Mouse (Mus musculus) liver, embryonic 16.5 days (tissue): ENCODE measurements at regions not wholly inside any gene's neighbourhood (a gene's known extent, or its start where the extent isn't known, plus 50 kb on each side); places are given as distances from the start of the nearest gene placed in this dataset.

ENCODE experiments used
- ATAC-seq: fragments of 200-750 bp; cut with Nextera tagmentation; 2 replicates; pipeline ENCODE4 v1.8.0; 2017; ENCODE audit warnings: low read depth, mild to moderate bottlenecking, moderate number of reproducible peaks, moderate library complexity
- H3K27ac ChIP-seq: fragments of 300-500 bp; sonication (generic); 2 replicates; pipeline ENCODE4 v1.5.1; 2014; ENCODE audit warnings: mild to moderate bottlenecking, low read length
- H3K27me3 ChIP-seq: fragments of 300-500 bp; sonication (generic); 2 replicates; pipeline ENCODE4 v1.6.1; 2014; ENCODE audit warnings: low read depth, low read length, mixed read lengths; ENCODE audit not compliant: control insufficient read depth, insufficient read depth
- H3K36me3 ChIP-seq: fragments of 300-500 bp; sonication (generic); 2 replicates; pipeline ENCODE4 v1.6.1; 2014; ENCODE audit warnings: mild to moderate bottlenecking; ENCODE audit not compliant: control insufficient read depth, insufficient read depth
- H3K4me1 ChIP-seq: fragments of 300-500 bp; sonication (generic); 2 replicates; pipeline ENCODE4 v1.6.1; 2014; ENCODE audit warnings: low read depth, low read length, mixed read lengths; ENCODE audit not compliant: control insufficient read depth
- H3K4me2 ChIP-seq: fragments of 300-500 bp; sonication (generic); 2 replicates; pipeline ENCODE4 v1.6.1; 2014; ENCODE audit warnings: low read depth, low read length, mixed read lengths
- H3K4me3 ChIP-seq: fragments of 300-500 bp; sonication (generic); 2 replicates; pipeline ENCODE4 v1.5.1; 2014; ENCODE audit warnings: low read depth, mild to moderate bottlenecking, low read length
- H3K9ac ChIP-seq: fragments of 300-500 bp; sonication (generic); 2 replicates; pipeline ENCODE4 v1.6.1; 2014; ENCODE audit warnings: low read depth, low read length
- H3K9me3 ChIP-seq: fragments of 300-500 bp; sonication (generic); replicated peaks from 2 replicates; pipeline ENCODE4 v1.6.1; 2016; ENCODE audit warnings: low read length; ENCODE audit not compliant: control insufficient read depth
- WGBS: fragments of 180-500 bp; shearing (Covaris S2); extraction: QIAGEN DNeasy Blood & Tissue Kit; methylation state at CpG from one replicate; pipeline ENCODE4 v1.1.7; 2014; ENCODE audit not compliant: insufficient replicate concordance; 5-methylcytosine and 5-hydroxymethylcytosine counted together

- no peak overlapping the region for H3K27ac ChIP-seq
- 68% methylated on average over 6 of the region's 6 CpGs for WGBS
- no peak overlapping the region for H3K4me2 ChIP-seq
- H3K27me3 ChIP-seq, result no peaks in the 10 kb centered on the region
- no peaks in the 10 kb centered on the region for H3K4me1 ChIP-seq
- H3K36me3 ChIP-seq, result no peaks in the 10 kb centered on the region
- ATAC-seq, result no peak
- no peak overlapping the region for H3K9ac ChIP-seq
- H3K4me3 ChIP-seq, result no peak overlapping the region
- H3K9me3 ChIP-seq, result no peaks in the 10 kb centered on the region
These were observed 178.4 kb upstream of the Ercc4 start for GRCm38 (mm10) chr16:12931111-12931510.

- ATAC-seq, result no peak
- WGBS, result 63% methylated on average over 3 of the region's 3 CpGs
- Histone ChIP-seq H3K4me2 (no peak overlapping the region), H3K4me1 (no peaks in the 10 kb centered on the region), H3K4me3 (no peak overlapping the region), H3K9me3 (no peaks in the 10 kb centered on the region), H3K27me3 (no peaks in the 10 kb centered on the region), H3K36me3 (no peaks in the 10 kb centered on the region), H3K27ac (no peak overlapping the region), H3K9ac (no peak overlapping the region)
These were observed 176.5 kb upstream of the Ercc4 start for GRCm38 (mm10) chr16:12932959-12933358.

DNA sequence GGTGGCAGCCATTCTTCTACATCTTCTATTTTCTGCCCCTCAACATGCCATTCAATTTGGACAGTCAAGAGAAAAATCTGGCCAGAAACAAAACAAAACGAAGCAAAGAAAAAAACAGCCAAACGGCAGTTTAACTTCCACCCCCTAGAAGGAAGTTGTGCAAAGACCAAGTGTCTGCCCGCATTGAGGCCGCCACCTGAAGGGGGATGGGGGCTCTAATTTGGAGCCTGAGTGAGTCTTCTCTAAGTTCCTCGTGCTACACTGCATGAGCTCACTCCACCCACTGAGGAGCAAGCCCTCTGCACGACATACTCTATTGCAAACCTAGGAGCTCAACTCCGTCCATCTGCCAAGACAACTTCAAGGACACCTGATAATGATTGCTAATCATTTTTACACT is 174.9 kb upstream of the Ercc4 start:
- WGBS, result 28% methylated on average over 7 of the region's 7 CpGs
- H3K9ac ChIP-seq, result no peak overlapping the region
- no peak overlapping the region for H3K4me3 ChIP-seq
- H3K27me3 ChIP-seq, result no peaks in the 10 kb centered on the region
- no peak for ATAC-seq
- H3K27ac ChIP-seq, result no peak overlapping the region
- no peak overlapping the region for H3K4me2 ChIP-seq
- H3K36me3 ChIP-seq, result no peaks in the 10 kb centered on the region
- no peaks in the 10 kb centered on the region for H3K4me1 ChIP-seq
- H3K9me3 ChIP-seq, result no peaks in the 10 kb centered on the region

DNA sequence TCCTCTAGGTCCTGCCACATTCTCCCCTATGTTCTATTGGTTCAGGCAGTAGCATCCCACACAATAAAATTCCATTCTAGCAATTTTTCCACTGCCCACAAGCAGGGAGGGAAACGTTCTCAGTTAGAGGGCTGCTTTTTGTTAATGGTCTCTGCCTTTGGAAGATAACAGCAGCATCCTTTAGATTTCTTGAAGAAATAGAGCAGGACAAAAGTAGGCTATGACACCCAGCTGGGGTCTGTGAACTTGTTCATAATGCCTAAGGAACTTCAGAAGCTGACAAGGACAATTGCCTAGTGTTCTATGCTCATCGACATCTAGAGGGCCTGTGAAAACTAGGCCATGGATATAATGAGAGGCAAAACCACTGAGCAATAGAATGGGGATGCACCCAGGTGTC is 174.2 kb upstream of the Ercc4 start:
- no peaks in the 10 kb centered on the region for H3K36me3 ChIP-seq
- H3K4me2 ChIP-seq, result no peak overlapping the region
- no peak for ATAC-seq
- H3K27ac ChIP-seq, result no peak overlapping the region
- 49% methylated on average over 2 of the region's 2 CpGs for WGBS
- H3K4me3 ChIP-seq, result no peak overlapping the region
- H3K9ac ChIP-seq, result no peak overlapping the region
- H3K27me3 ChIP-seq, result no peaks in the 10 kb centered on the region
- H3K4me1 ChIP-seq, result no peaks in the 10 kb centered on the region
- no peaks in the 10 kb centered on the region for H3K9me3 ChIP-seq

DNA sequence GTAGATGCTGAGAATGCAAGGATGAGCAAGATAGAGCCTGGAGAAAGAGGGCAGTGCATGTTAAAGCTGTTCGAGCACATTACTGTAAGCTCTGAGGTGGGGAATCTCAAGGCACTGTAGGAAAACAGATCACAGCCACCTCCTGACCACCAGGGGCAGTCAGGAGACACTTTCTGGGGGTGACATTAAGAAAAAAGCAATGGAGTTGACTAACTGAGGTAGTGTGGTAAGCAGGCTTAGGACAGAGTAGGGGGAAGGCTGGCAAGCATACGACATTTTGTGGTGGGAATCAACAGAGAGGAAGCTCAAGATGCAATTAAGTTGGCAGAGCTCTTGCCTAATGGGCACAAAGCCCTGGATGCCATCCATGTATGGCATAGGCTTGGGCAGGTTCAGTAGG is 172.9 kb upstream of the Ercc4 start:
- no peak for ATAC-seq
- 54% methylated on average over 2 of the region's 2 CpGs for WGBS
- H3K9me3 ChIP-seq, result no peaks in the 10 kb centered on the region
- no peaks in the 10 kb centered on the region for H3K36me3 ChIP-seq
- H3K27me3 ChIP-seq, result no peaks in the 10 kb centered on the region
- H3K9ac ChIP-seq, result no peak overlapping the region
- no peak overlapping the region for H3K27ac ChIP-seq
- H3K4me1 ChIP-seq, result no peaks in the 10 kb centered on the region
- H3K4me2 ChIP-seq, result no peak overlapping the region
- H3K4me3 ChIP-seq, result no peak overlapping the region

DNA sequence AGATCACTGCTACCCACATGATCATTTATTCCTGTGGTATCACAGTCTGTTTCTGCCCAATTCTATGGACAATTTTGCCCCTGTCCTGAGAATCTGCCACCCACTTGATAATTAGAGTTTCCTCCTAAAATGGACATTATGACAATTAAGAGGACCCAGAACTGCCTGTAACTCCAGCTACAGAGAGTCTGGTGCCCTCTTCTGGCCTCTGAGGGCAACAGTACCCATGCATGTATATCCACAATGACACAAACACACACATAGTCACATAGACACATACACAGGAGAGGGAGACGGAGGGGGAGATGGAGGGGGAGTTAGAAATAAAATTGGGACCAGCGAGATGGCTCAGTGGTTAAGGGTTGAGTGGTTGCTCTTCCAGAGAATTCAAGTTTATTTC is 170.9 kb upstream of the Ercc4 start:
- Histone ChIP-seq H3K4me1 (no peaks in the 10 kb centered on the region), H3K9me3 (no peaks in the 10 kb centered on the region), H3K36me3 (no peaks in the 10 kb centered on the region), H3K27me3 (no peaks in the 10 kb centered on the region), H3K4me3 (no peak overlapping the region), H3K9ac (no peak overlapping the region), H3K4me2 (no peak overlapping the region), H3K27ac (no peak overlapping the region)
- no peak for ATAC-seq
- WGBS, result 67% methylated on average over 2 of the region's 2 CpGs

- 65% methylated on average over 5 of the region's 5 CpGs for whole genome bisulfite sequencing
- no peak for ATAC-seq
These were observed 158.3 kb upstream of the Ercc4 start for GRCm38 (mm10) chr16:12951176-12951575.

DNA sequence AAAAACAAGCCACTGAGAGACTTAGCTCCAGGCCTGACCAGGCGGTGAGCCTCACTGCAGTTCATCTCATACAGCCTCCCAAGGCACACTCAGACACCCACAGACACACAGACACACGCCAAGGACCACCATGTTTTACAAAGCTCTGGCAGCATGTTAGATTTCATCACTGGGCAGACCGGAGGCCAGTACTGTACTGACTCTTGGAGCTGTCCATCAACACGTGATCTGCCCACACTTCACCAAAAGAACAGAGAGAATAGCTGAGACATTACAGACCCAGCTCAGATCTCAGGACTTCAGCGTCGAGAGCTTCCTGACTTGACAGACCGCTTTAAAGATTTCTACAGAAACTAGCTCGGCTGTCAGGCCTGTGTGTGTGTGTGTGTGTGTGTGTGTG is 155.5 kb upstream of the Ercc4 start:
- H3K4me3 ChIP-seq, result no peak overlapping the region
- no peak for ATAC-seq
- H3K4me1 ChIP-seq, result no peaks in the 10 kb centered on the region
- H3K36me3 ChIP-seq, result no peaks in the 10 kb centered on the region
- no peak overlapping the region for H3K9ac ChIP-seq
- no peaks in the 10 kb centered on the region for H3K9me3 ChIP-seq
- WGBS, result 46% methylated on average over 8 of the region's 8 CpGs
- H3K27ac ChIP-seq, result no peak overlapping the region
- no peaks in the 10 kb centered on the region for H3K27me3 ChIP-seq
- H3K4me2 ChIP-seq, result no peak overlapping the region

More at GRCm38 (mm10) chr16:12951176-12951575, 158.3 kb upstream of the Ercc4 start:
- Histone ChIP-seq H3K4me2 (no peak overlapping the region), H3K4me3 (no peak overlapping the region), H3K27me3 (no peaks in the 10 kb centered on the region), H3K27ac (no peak overlapping the region), H3K36me3 (no peaks in the 10 kb centered on the region), H3K9me3 (no peaks in the 10 kb centered on the region), H3K9ac (no peak overlapping the region), H3K4me1 (no peaks in the 10 kb centered on the region)

DNA sequence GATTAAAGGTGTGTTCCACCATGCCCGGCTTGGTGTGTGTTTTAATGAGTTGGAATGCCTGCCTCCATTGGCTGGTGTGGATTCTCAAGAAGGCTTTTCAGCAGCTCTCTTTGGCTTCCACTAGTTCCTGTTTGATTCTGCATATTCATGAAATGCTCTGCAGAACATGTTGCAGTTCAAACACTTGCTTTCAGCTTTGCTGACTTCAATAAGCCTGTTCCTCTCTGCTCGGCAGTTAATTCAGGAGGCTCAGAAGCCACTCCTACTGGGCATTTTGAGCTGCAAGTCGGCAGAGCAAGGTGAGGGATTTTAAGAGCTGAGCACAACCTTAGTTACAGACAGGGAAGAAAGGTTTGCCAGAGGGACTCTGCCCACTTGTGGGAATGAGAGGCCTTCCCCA is 153.1 kb upstream of the Ercc4 start:
- H3K4me3 ChIP-seq, result no peak overlapping the region
- no peaks in the 10 kb centered on the region for H3K9me3 ChIP-seq
- H3K4me1 ChIP-seq, result no peaks in the 10 kb centered on the region
- no peak overlapping the region for H3K9ac ChIP-seq
- H3K27ac ChIP-seq, result no peak overlapping the region
- ATAC-seq, result no peak
- no peak overlapping the region for H3K4me2 ChIP-seq
- no peaks in the 10 kb centered on the region for H3K36me3 ChIP-seq
- no peaks in the 10 kb centered on the region for H3K27me3 ChIP-seq
- 43% methylated on average over 3 of the region's 3 CpGs for WGBS

GRCm38 (mm10) chr16:12960885-12961284 is 148.6 kb upstream of the Ercc4 start:
- H3K4me3 ChIP-seq, result no peak overlapping the region
- no peak for ATAC-seq
- H3K36me3 ChIP-seq, result no peaks in the 10 kb centered on the region
- 58% methylated on average over 5 of the region's 5 CpGs for WGBS
- no peaks in the 10 kb centered on the region for H3K9me3 ChIP-seq
- no peak overlapping the region for H3K27ac ChIP-seq
- H3K4me1 ChIP-seq, result no peaks in the 10 kb centered on the region
- no peaks in the 10 kb centered on the region for H3K27me3 ChIP-seq
- H3K4me2 ChIP-seq, result no peak overlapping the region
- H3K9ac ChIP-seq, result no peak overlapping the region
